Mouse (Mus musculus): ENCODE measurements around the gene Gm5447. TPM values are rescaled to one million over a fixed set of nuclear protein-coding genes. Genes with fewer than 3 reads are reported as not detected.

Gm5447 gene
- polyA plus RNA-seq, 1 experiment from 2014 or later = 0.16 TPM

Other genes starting within 250 kb of the Gm5447 start
- gene Irf4, start 225.0 kb upstream of the Gm5447 start, polyA plus RNA-seq (2015; fragmentation: Nextera tagmentation; extraction: Ambion mirVana) = 0.12 and 0.21 TPM in 2 replicates
- not detected in 2 replicates for gene Hus1b, start 26.4 kb upstream of the Gm5447 start, polyA plus RNA-seq (2015; fragmentation: Nextera tagmentation; extraction: Ambion mirVana)
- gene Exoc2, start 111 bp upstream of the Gm5447 start, polyA plus RNA-seq (2015; fragmentation: Nextera tagmentation; extraction: Ambion mirVana) = 47.0 and 48.4 TPM in 2 replicates